Mouse (Mus musculus): ENCODE data around the gene Dclk1.

Dclk1 gene

GRCm38 (mm10) chr3:55462904-55463668 lies 220.9 kb downstream of the Dclk1 start:
- ChIA-PET POLR2A (no interaction called here), CTCF (no interaction called here)

GRCm38 (mm10) chr3:55464226-55464625 lies 222.1 kb downstream of the Dclk1 start:
- POLR2A ChIA-PET = no interaction called here
- CTCF ChIA-PET = no interaction called here

- CTCF ChIA-PET = no interaction called here
Observed at GRCm38 (mm10) chr3:55465785-55466184, 223.6 kb downstream of the Dclk1 start.

GRCm38 (mm10) chr3:55466348-55466747 lies 224.2 kb downstream of the Dclk1 start:
- POLR2A ChIA-PET = no interaction called here

More at GRCm38 (mm10) chr3:55465785-55466184, 223.6 kb downstream of the Dclk1 start:
- POLR2A ChIA-PET = no interaction called here

GRCm38 (mm10) chr3:55472110-55472509 lies 229.9 kb downstream of the Dclk1 start, which contains the start of gene Gm21954:
Gm21954 (minus strand) TSS chr3:55472210.
- POLR2A ChIA-PET = no interaction called here
- CTCF ChIA-PET = no interaction called here

More at GRCm38 (mm10) chr3:55466348-55466747, 224.2 kb downstream of the Dclk1 start:
- CTCF ChIA-PET = no interaction called here

GRCm38 (mm10) chr3:55473146-55473545 lies 231.0 kb downstream of the Dclk1 start:
- ChIA-PET CTCF (no interaction called here), POLR2A (interaction anchor here in 2 of 4 experiments (0.7 kb wide), 2 partner anchors 62 to 291 kb away, joined by 3 to 9 read pairs; no protein-coding TSS in a partner anchor)

- ChIA-PET CTCF (interaction anchor here in 1 of 4 experiments (0.6 kb wide), 1 partner anchor 25 kb away, joined by 3 read pairs; no protein-coding TSS in a partner anchor), POLR2A (no interaction called here)
Observed at GRCm38 (mm10) chr3:55476694-55477093, 234.5 kb downstream of the Dclk1 start.

GRCm38 (mm10) chr3:55479306-55479705 lies 237.1 kb downstream of the Dclk1 start:
- ChIA-PET POLR2A (no interaction called here), CTCF (no interaction called here)

- ChIA-PET POLR2A (no interaction called here), CTCF (no interaction called here)
Observed at GRCm38 (mm10) chr3:55481140-55481539, 239.0 kb downstream of the Dclk1 start.

- CTCF ChIA-PET = no interaction called here
- POLR2A ChIA-PET = no interaction called here
Observed at GRCm38 (mm10) chr3:55483328-55483727, 241.2 kb downstream of the Dclk1 start.

- ChIA-PET CTCF (no interaction called here), POLR2A (no interaction called here)
Observed at GRCm38 (mm10) chr3:55489231-55489990, 247.2 kb downstream of the Dclk1 start.

GRCm38 (mm10) chr3:55492021-55492420 lies 249.9 kb downstream of the Dclk1 start:
- POLR2A ChIA-PET = no interaction called here
- CTCF ChIA-PET = no interaction called here

GRCm38 (mm10) chr3:55494348-55494747 lies 252.2 kb downstream of the Dclk1 start:
- CTCF ChIA-PET = no interaction called here
- POLR2A ChIA-PET = no interaction called here

GRCm38 (mm10) chr3:55495231-55495630 lies 253.1 kb downstream of the Dclk1 start:
- POLR2A ChIA-PET = no interaction called here
- CTCF ChIA-PET = no interaction called here

- CTCF ChIA-PET = no interaction called here
- POLR2A ChIA-PET = interaction anchor here in 1 of 4 experiments (0.7 kb wide), 1 partner anchor 43 kb away, joined by 3 read pairs; no protein-coding TSS in a partner anchor
Observed at GRCm38 (mm10) chr3:55495866-55496265, 253.7 kb downstream of the Dclk1 start.

GRCm38 (mm10) chr3:55496462-55496941 lies 254.3 kb downstream of the Dclk1 start:
- ChIA-PET POLR2A (no interaction called here), CTCF (no interaction called here)

GRCm38 (mm10) chr3:55499298-55499697 lies 257.1 kb downstream of the Dclk1 start:
- ChIA-PET CTCF (no interaction called here), POLR2A (no interaction called here)

- CTCF ChIA-PET = no interaction called here
Observed at GRCm38 (mm10) chr3:55510198-55510597, 268.0 kb downstream of the Dclk1 start.

GRCm38 (mm10) chr3:55511658-55512057 lies 269.5 kb downstream of the Dclk1 start:
- CTCF ChIA-PET = no interaction called here
- POLR2A ChIA-PET = no interaction called here

More at GRCm38 (mm10) chr3:55510198-55510597, 268.0 kb downstream of the Dclk1 start:
- POLR2A ChIA-PET = no interaction called here

- POLR2A ChIA-PET = interaction anchor here in 1 of 4 experiments (0.6 kb wide), 1 partner anchor 851 kb away, joined by 8 read pairs; no protein-coding TSS in a partner anchor
- CTCF ChIA-PET = interaction anchor here in 1 of 4 experiments (0.6 kb wide), 1 partner anchor 12 kb away, joined by 5 read pairs; no protein-coding TSS in a partner anchor
Observed at GRCm38 (mm10) chr3:55515966-55516365, 273.8 kb downstream of the Dclk1 start.
